Mouse (Mus musculus) large intestine, adult 2 months (tissue): ENCODE results near the gene Plcb3. TPM values are rescaled to one million over a fixed set of nuclear protein-coding genes. Genes with fewer than 3 reads are reported as not detected.
A peak's percentile ranks its signal among the peaks of the same experiment; 100 is the strongest.
"Not testable (repeated sequence)": the region's sequence is repeated elsewhere in the genome, so short reads cannot be mapped to it uniquely, and the experiment has no call there.

ENCODE experiments used
- DNase-seq: peaks from one replicate; pipeline ENCODE4 v3.0.0-alpha.2; 2012; ENCODE audit warnings: low read depth, low spot score
- WGBS: fragments of 180-500 bp; shearing (Covaris S2); methylation state at CpG from one replicate; pipeline ENCODE4 v1.1.7; 2018; 5-methylcytosine and 5-hydroxymethylcytosine counted together
- polyA plus RNA-seq: library from polyadenylated mRNA; depleted of rRNA; stranded (reverse); fragments of >200 nt; gene quantifications from 2 replicates; pipeline ENCODE4 v1.2.3, GENCODE M21; 2012

Plcb3 gene
- polyA plus RNA-seq, 1 experiment, result 383 TPM

DNA sequence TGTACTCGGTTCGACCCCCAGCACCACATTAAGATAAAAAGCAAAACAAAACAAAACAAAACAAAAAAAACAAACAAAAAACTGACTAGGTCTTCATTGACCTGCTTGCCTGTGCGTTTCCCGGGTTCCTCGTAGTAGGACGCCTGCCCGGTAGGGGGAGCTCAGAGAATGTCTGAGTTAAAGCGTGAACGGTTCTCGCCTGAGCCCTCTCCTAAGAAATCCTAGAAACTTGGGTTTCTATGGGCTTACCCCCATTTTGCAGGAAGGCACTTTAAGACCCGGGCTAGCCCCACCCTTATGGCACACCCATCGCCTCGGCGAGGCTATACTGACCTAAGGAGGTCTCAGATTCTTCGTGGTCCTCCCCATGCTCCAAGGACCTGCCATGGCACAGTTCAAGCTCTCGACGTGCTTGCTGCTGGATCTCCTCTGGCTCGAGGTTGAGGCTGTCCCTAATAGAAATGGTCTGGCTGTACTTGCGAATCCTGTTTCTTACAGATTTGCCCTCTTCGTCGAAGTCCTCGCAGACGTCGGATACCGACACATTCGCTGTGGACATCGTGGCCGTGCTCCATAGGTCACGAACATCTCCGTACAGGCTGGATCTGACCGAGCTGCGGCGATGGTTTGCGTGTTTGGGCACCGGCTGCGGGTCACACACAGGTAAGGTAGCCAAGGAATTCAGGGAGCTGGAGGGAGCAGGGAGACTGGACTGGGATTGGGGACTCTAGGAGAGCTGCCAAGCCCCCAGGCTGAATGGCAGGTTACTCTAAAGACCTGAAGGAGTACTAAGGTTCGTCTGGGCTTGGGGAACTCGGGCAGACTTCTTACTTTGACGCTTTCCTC, 51.6 kb downstream of the Plcb3 start:
- WGBS, result 5% methylated on average over 39 of the region's 39 CpGs
- peak; percentile 67 for DNase-seq

- no peak for DNase-seq
- WGBS, result 75% methylated on average over 6 of the region's 6 CpGs
Measured at GRCm38 (mm10) chr19:6922901-6923735, 53.2 kb downstream of the Plcb3 start.

DNA sequence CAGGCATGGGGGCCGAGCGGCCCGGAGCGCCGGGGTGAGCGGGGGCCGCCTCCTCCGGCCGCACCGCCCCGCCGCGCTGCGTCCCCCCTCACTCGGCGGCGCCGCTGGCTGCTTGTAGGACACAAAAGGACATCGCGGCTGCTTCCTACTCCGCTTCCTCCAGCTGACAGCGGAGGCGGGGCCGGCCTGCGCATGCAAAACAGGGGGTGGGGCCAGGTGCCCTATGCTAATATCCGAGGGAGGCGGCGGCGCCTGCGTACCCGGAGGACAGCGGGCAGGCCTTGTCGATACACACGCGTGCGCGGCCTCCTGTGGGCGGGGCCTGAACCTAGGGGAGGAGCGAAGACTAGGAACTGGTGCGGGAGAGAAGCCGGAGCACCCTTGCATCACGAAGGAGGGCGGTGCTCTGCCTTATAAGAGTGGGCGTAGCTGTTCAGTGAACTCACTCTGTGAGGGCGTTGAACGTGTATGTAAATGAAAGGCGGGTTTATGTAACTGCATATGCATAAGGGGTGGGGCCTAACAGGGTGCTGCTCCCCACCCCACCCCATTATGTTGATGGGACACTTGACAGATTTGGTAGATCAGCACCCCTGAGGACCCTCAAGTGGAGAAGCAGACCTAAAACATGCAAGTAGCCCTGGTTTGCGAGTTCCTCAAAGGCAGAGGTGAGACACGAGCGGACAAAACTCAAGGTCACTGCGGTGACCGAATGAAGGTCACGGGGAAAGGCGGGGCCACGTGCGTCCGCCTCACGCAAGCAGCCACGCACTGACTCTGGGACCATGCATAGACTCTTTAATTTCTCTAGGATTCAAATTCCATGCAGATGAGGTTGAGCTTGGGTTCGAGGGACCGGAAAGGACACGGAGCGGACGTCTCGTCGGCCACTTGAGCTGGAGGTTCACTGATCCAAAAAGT, 54.4 kb downstream of the Plcb3 start, which contains the start of gene Esrra:
Esrra (minus strand) TSS at position 167 of the 921 bp plus-strand sequence.
- under 1% methylated on average over 64 of the region's 66 CpGs for WGBS
- peak; percentile 100 for DNase-seq

GRCm38 (mm10) chr19:6920741-6921636, 55.3 kb downstream of the Plcb3 start:
- 2% methylated on average over 42 of the region's 48 CpGs for WGBS
- DNase-seq, result no peak

DNA sequence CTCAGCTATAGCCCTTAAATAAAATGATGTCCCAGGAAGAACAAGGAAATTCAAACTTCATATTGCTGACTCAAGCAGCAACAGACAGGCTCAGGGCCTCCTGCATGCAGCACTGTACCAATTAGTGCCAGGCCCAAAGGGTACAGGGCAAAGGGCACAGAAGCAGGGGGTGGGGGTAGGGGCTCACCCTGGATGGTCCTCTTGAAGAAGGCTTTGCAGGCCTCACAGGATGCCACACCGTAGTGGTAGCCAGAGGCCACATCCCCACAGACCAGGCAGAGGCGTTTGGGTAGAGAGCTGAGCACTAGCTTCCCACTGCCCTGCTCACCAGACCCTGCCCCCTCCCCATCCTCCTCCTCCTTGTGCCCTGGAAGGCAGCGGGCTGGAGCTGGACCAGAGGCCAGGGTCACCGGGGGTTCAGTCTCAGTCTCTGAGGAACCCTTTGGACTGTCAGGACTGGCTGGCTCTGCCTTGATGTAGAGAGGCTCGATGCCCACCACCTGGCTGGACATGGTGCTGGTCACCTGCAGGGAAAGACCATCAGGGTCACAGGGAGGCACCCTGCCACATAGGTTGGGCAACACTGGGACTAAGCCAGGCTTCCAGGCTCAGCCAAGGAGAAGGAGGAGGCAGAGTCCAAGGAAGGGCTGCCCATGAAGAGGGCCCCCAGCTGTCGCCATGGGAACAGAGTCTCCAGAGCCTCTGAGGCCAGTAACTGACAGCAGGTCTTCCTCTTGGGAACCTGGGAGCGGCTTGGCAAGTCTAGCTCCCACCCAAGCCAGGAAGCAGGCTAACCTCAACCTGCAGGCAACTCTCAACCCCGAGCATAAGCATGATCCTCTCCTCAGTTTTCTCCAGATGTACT, 56.2 kb downstream of the Plcb3 start:
- 26% methylated on average over 8 of the region's 8 CpGs for WGBS
- no peak for DNase-seq

DNA sequence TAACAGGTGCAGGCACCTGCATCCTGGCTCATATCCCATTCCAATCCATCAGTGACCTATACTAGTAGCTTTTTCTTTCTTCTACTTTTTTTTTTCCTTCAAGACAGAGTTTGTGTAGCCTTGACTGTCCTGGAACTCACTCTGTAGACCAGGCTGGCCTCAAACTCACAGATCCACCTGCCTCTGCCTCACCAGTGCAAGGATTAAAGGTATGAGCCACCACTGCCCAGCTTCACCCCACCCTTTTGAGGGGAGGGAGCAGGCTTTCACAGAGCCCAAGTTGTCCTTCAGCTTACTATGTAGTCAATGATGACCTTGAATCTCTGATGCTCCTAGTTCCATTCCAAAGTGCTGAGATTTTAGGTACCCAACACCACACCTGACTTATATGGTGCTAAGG, 56.8 kb downstream of the Plcb3 start:
- no peak for DNase-seq

DNA sequence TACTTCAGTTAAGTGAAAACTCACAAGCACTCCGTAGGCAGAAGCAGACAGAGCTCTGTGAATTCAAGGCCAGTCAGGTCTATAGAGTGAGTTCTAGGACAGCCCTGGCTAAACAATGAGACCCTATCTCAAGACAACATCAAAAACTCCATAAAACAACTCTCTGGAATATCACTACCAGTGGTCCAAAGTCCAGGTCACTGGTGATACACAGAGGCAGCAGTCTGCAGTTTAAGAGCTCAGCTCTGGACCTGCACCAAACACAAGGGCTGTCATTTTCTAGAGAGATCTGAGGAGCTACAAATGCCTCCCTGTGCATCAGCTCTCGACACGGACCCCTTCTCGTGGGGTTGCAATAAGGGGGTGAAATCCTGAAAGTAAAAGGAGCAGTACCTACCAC, 57.9 kb downstream of the Plcb3 start:
- 38% methylated on average over 4 of the region's 4 CpGs for WGBS
- no peak for DNase-seq

DNA sequence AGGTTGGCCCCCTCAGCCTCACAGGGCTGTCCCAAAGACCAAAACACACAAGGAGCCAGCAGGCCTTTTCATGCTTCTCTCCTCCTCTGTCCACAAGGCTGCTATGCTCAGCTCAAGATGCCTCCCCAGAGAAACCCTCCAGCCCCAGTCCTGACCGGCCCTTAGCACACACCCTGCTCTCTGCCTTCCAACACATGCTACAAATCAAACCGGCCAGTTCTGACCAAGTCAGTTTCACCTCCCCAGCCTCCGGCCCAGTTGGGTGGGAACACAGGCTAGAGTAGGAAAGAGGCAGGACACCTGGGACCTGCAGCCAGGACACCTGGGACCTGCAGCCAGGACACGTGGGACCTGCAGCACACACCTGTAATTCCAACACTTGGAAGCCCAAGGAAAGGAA, 59.8 kb downstream of the Plcb3 start:
- no peak for DNase-seq
- WGBS, result 63% methylated on average over 4 of the region's 4 CpGs

DNA sequence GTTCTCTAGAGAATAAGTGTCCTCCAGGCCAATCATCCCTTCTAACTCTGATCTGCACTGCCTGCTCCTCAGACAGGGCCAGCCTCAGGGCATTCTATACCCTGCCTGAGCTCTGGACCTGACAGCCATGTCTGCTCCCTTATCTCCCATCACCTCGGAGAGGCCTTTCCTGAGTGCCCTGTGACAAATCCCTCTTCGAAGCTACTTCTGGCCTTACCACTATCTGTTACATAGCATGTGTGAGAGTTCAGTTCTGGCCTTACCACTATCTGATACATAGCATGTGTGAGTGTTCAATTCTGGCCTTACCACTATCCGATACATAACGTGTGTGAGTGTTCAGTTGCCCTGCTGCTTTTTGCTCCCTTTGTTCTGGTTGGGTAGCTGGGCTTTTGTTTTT, 61.0 kb downstream of the Plcb3 start:
- DNase-seq, result no peak
- WGBS, result 92% methylated on average over 4 of the region's 4 CpGs

DNA sequence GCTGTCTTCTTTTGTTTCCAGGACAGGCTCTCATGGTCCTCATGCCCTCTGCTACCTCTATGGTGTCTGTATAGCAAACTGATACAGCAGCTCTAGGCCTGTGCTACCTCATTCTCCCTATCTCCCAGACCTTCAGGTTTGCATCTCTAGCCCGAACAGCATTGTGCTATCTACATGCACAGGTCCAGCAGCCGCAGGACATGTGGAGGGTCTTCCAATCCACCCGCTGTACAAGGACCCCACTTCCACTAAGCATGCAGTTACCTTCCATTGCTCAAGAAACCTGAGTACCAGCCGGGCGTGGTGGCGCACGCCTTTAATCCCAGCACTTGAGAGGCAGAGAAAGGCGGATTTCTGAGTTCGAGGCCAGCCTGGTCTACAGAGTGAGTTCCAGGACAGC, 61.7 kb downstream of the Plcb3 start:
- no peak for DNase-seq
- 88% methylated on average over 9 of the region's 9 CpGs for WGBS

- DNase-seq, result no peak
- WGBS, result 72% methylated on average over 11 of the region's 11 CpGs
Measured at GRCm38 (mm10) chr19:6913991-6914390, 62.3 kb downstream of the Plcb3 start.

DNA sequence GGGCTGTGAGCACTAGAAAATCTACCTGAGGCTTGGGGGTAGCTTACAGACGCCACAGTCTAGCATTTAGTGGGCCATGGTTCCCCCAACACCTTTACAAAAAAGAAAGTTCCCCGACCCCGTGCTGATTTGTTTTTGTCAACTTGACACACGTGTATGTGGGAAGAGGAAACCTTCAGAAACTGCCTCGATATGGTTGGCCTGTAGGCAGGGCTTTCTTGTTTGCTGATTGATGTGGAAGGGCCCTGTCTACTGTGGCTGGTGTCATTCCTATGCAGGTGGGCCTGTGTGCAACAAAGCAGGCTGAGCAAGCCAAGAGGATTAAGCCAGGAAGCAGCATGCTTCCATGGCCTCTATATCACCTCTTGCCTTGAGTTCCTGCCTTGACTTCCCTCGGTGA, 63.2 kb downstream of the Plcb3 start:
- no peak for DNase-seq
- 75% methylated on average over 6 of the region's 6 CpGs for WGBS

- 91% methylated on average over 15 of the region's 15 CpGs for WGBS
- no peak for DNase-seq
Measured at GRCm38 (mm10) chr19:6912205-6912970, 63.9 kb downstream of the Plcb3 start.

- 77% methylated on average over 19 of the region's 19 CpGs for whole genome bisulfite sequencing
- no peak for DNase-seq
Measured at GRCm38 (mm10) chr19:6911101-6912074, 64.9 kb downstream of the Plcb3 start.

DNA sequence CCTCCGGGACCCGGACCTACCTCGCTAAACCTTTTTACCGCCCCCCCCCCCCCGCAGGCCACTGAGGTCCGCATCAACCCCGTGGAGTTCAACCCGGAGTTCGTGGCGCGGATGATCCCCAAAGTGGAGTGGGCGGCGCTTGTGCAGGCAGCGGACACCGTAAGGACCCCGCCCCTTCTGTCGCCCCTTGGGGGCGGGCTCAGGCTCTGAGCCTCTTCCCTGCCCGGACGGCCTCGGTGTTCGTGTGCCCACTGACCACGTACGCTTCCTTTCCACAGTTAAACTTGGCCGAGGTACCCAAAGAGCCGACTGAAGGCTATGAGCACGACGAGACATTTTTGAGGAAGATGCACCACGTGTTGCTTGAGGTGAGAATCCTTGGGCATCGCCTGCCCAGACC, 66.0 kb downstream of the Plcb3 start:
- WGBS, result under 1% methylated on average over 30 of the region's 30 CpGs
- DNase-seq, result not testable (repeated sequence)
